Mouse (Mus musculus) lung, postnatal 0 days (tissue): ENCODE results near the gene Hes2. TPM values are rescaled to one million over a fixed set of nuclear protein-coding genes. Genes with fewer than 3 reads are reported as not detected.

Experiments used
- ATAC-seq: fragments of 200-750 bp; cut with Nextera tagmentation; 2 replicates; pipeline ENCODE4 v1.8.0; 2017; ENCODE audit warnings: moderate library complexity
- DNase-seq: peaks from one replicate; pipeline ENCODE4 v3.0.0-alpha.2; 2016; ENCODE audit warnings: low spot score
- H3K27ac ChIP-seq: fragments of 300-500 bp; sonication (generic); 2 replicates; pipeline ENCODE4 v1.5.1; 2014; ENCODE audit warnings: antibody characterized with exemption, mild to moderate bottlenecking, low read length, mixed read lengths
- H3K27me3 ChIP-seq: fragments of 300-500 bp; sonication (generic); replicated peaks from 2 replicates; pipeline ENCODE4 v1.6.1; 2014; ENCODE audit warnings: low read length, mixed read lengths; ENCODE audit not compliant: insufficient read depth
- H3K36me3 ChIP-seq: fragments of 300-500 bp; sonication (generic); 2 replicates; pipeline ENCODE4 v1.6.1; 2014; ENCODE audit warnings: low read length, mixed read lengths; ENCODE audit not compliant: insufficient read depth
- H3K4me1 ChIP-seq: fragments of 300-500 bp; sonication (generic); 2 replicates; pipeline ENCODE4 v1.6.1; 2014; ENCODE audit warnings: antibody characterized with exemption, low read depth, low read length, mixed read lengths; ENCODE audit not compliant: insufficient read depth
- H3K4me2 ChIP-seq: fragments of 300-500 bp; sonication (generic); replicated peaks from 2 replicates; pipeline ENCODE4 v1.6.1; 2014; ENCODE audit warnings: low read depth, mild to moderate bottlenecking, low read length, moderate library complexity, mixed read lengths
- H3K4me3 ChIP-seq: fragments of 300-500 bp; sonication (generic); 2 replicates; pipeline ENCODE4 v1.5.1; 2014; ENCODE audit warnings: low read depth, low read length
- H3K9ac ChIP-seq: fragments of 300-500 bp; sonication (generic); replicated peaks from 2 replicates; pipeline ENCODE4 v1.6.1; 2014; ENCODE audit warnings: low read depth, mild to moderate bottlenecking
- H3K9me3 ChIP-seq: fragments of 300-500 bp; sonication (generic); 2 replicates; pipeline ENCODE4 v1.6.1; 2016; ENCODE audit warnings: low read length, mixed read lengths
- CTCF ChIP-seq: IDR thresholded peaks from 2 replicates; pipeline ENCODE4 v1.5.1; 2016; ENCODE audit warnings: antibody characterized with exemption, mild to moderate bottlenecking
- EP300 ChIP-seq: IDR thresholded peaks from 2 replicates; pipeline ENCODE4 v1.6.1; 2016; ENCODE audit warnings: antibody characterized with exemption, mild to moderate bottlenecking, control low read depth
- WGBS: fragments of 180-500 bp; shearing (Covaris S2); extraction: QIAGEN DNeasy Blood & Tissue Kit; methylation state at CpG from one replicate; pipeline ENCODE4 v1.1.7; 2014; 5-methylcytosine and 5-hydroxymethylcytosine counted together
- polyA plus RNA-seq: library from polyadenylated mRNA; unstranded; fragments of >200 nt; fragmentation: Nextera tagmentation; extraction: Ambion mirVana; gene quantifications from 2 replicates; pipeline ENCODE4 v1.2.1, GENCODE M21; 2015

The Hes2 gene
- polyA plus RNA-seq, 1 experiment from 2014 or later: 0.26 TPM

GRCm38 (mm10) chr4:152178916-152179705 is 20.4 kb downstream of the Hes2 start:
- H3K4me1 ChIP-seq: peaks cover 6% of the 10 kb centered on the region; the same call in 1 of the 2 replicates
- H3K4me2 ChIP-seq: peak overlapping the region; percentile 91
- H3K36me3 ChIP-seq: no peaks in the 10 kb centered on the region
- no peak for TF ChIP-seq CTCF
- no peak for TF ChIP-seq EP300
- H3K9me3 ChIP-seq: no peaks in the 10 kb centered on the region
- peak overlapping the region; percentile 68 for H3K4me3 ChIP-seq
- no peak overlapping the region for H3K9ac ChIP-seq
- DNase-seq: no peak
- H3K27me3 ChIP-seq: no peaks in the 10 kb centered on the region
- 25% methylated on average over 16 of the region's 16 CpGs for WGBS
- ATAC-seq: no peak
- H3K27ac ChIP-seq: peak overlapping the region; percentile 35; the same call in 1 of the 2 replicates

GRCm38 (mm10) chr4:152179946-152180660 is 21.4 kb downstream of the Hes2 start:
- Histone ChIP-seq H3K27me3 (no peaks in the 10 kb centered on the region), H3K36me3 (no peaks in the 10 kb centered on the region), H3K9ac (no peak overlapping the region), H3K4me2 (no peak overlapping the region), H3K9me3 (no peaks in the 10 kb centered on the region), H3K27ac (no peak overlapping the region), H3K4me1 (peaks cover 6% of the 10 kb centered on the region; the same call in 1 of the 2 replicates), H3K4me3 (no peak overlapping the region)
- TF ChIP-seq CTCF (no peak), EP300 (no peak)
- 77% methylated on average over 16 of the region's 16 CpGs for WGBS
- DNase-seq: no peak
- ATAC-seq: no peak

- Histone ChIP-seq H3K27me3 (no peaks in the 10 kb centered on the region), H3K27ac (no peak overlapping the region), H3K36me3 (no peaks in the 10 kb centered on the region), H3K9me3 (no peaks in the 10 kb centered on the region), H3K9ac (no peak overlapping the region), H3K4me3 (no peak overlapping the region), H3K4me2 (no peak overlapping the region), H3K4me1 (peaks cover 18% of the 10 kb centered on the region; the same call in 1 of the 2 replicates)
- DNase-seq (no peak), ATAC-seq (no peak)
- no peak for TF ChIP-seq CTCF
- no peak for TF ChIP-seq EP300
- WGBS: 80% methylated on average over 10 of the region's 10 CpGs
Observed at GRCm38 (mm10) chr4:152182205-152182604, 23.5 kb downstream of the Hes2 start.

- no peak overlapping the region for H3K9ac ChIP-seq
- no peak overlapping the region for H3K27ac ChIP-seq
- H3K9me3 ChIP-seq: no peaks in the 10 kb centered on the region
- no peaks in the 10 kb centered on the region for H3K27me3 ChIP-seq
- H3K36me3 ChIP-seq: no peaks in the 10 kb centered on the region
- TF ChIP-seq CTCF: peak; percentile 54
- no peak for TF ChIP-seq EP300
- 47% methylated on average over 7 of the region's 7 CpGs for WGBS
- no peak overlapping the region for H3K4me2 ChIP-seq
- DNase-seq (no peak), ATAC-seq (no peak)
- peaks cover 12% of the 10 kb centered on the region; the same call in 1 of the 2 replicates for H3K4me1 ChIP-seq
- H3K4me3 ChIP-seq: no peak overlapping the region
Observed at GRCm38 (mm10) chr4:152184353-152185035, 25.8 kb downstream of the Hes2 start.

- no peaks in the 10 kb centered on the region for H3K9me3 ChIP-seq
- TF ChIP-seq EP300: no peak
- TF ChIP-seq CTCF: peak; percentile 63
Observed at GRCm38 (mm10) chr4:152185137-152185509, 26.5 kb downstream of the Hes2 start.

More at GRCm38 (mm10) chr4:152185137-152185509, 26.5 kb downstream of the Hes2 start:
- H3K4me3 ChIP-seq: no peak overlapping the region
- DNase-seq (peak; percentile 89), ATAC-seq (peak; percentile 81)
- H3K27me3 ChIP-seq: no peaks in the 10 kb centered on the region
- no peaks in the 10 kb centered on the region for H3K36me3 ChIP-seq
- peak overlapping the region; percentile 81 for H3K27ac ChIP-seq
- peak overlapping the region; percentile 45; the same call in 1 of the 2 replicates for H3K4me2 ChIP-seq
- H3K9ac ChIP-seq: no peak overlapping the region
- peaks cover 12% of the 10 kb centered on the region; the same call in 1 of the 2 replicates for H3K4me1 ChIP-seq
- WGBS: 7% methylated on average over 3 of the region's 3 CpGs
